Mouse (Mus musculus) limb, embryonic 15.5 days (tissue): ENCODE data around the gene Scnn1g. TPM values are rescaled to one million over a fixed set of nuclear protein-coding genes. Genes with fewer than 3 reads are reported as not detected.

ENCODE experiments used
- ATAC-seq: fragments of 200-750 bp; cut with Nextera tagmentation; 2 replicates; pipeline ENCODE4 v1.8.0; 2017; ENCODE audit warnings: low read depth, moderate TSS enrichment; ENCODE audit not compliant: insufficient number of reproducible peaks, low FRiP score, low TSS enrichment
- H3K27ac ChIP-seq: fragments of 300-500 bp; sonication (generic); 2 replicates; pipeline ENCODE4 v1.5.1; 2015; ENCODE audit warnings: moderate library complexity, mild to moderate bottlenecking, inconsistent platforms
- H3K27me3 ChIP-seq: fragments of 300-500 bp; sonication (generic); 2 replicates; pipeline ENCODE4 v1.6.1; 2015; ENCODE audit warnings: inconsistent platforms
- H3K36me3 ChIP-seq: fragments of 300-500 bp; sonication (generic); 2 replicates; pipeline ENCODE4 v1.6.1; 2015; ENCODE audit warnings: inconsistent platforms
- H3K4me1 ChIP-seq: fragments of 300-500 bp; sonication (generic); 2 replicates; pipeline ENCODE4 v1.6.1; 2015; ENCODE audit warnings: inconsistent platforms
- H3K4me2 ChIP-seq: fragments of 300-500 bp; sonication (generic); 2 replicates; pipeline ENCODE4 v1.6.1; 2015; ENCODE audit warnings: mild to moderate bottlenecking, inconsistent platforms
- H3K4me3 ChIP-seq: fragments of 300-500 bp; sonication (generic); 2 replicates; pipeline ENCODE4 v1.5.1; 2015; ENCODE audit warnings: mild to moderate bottlenecking, inconsistent platforms
- H3K9ac ChIP-seq: fragments of 300-500 bp; sonication (generic); 2 replicates; pipeline ENCODE4 v1.6.1; 2015; ENCODE audit warnings: inconsistent platforms
- H3K9me3 ChIP-seq: fragments of 300-500 bp; sonication (generic); 2 replicates; pipeline ENCODE4 v1.6.1; 2016; ENCODE audit warnings: inconsistent platforms
- WGBS: fragments of 180-500 bp; shearing (Covaris S2); methylation state at CpG from one replicate; pipeline ENCODE4 v1.1.7; 2015; 5-methylcytosine and 5-hydroxymethylcytosine counted together
- polyA plus RNA-seq: library from polyadenylated mRNA; unstranded; fragments of >200 nt; fragmentation: Nextera tagmentation; extraction: Ambion mirVana; gene quantifications from 2 replicates; pipeline ENCODE4 v1.2.1, GENCODE M21; 2015

The Scnn1g gene
- polyA plus RNA-seq, 1 experiment from 2014 or later: 0.38 TPM

GRCm38 (mm10) chr7:121779409-121779808 is 45.1 kb downstream of the Scnn1g start:
- Histone ChIP-seq H3K9me3 (no peaks in the 10 kb centered on the region), H3K9ac (no peak overlapping the region), H3K4me2 (no peak overlapping the region), H3K27ac (no peak overlapping the region), H3K27me3 (no peaks in the 10 kb centered on the region), H3K36me3 (no peaks in the 10 kb centered on the region), H3K4me1 (no peaks in the 10 kb centered on the region), H3K4me3 (no peak overlapping the region)
- ATAC-seq: no peak

GRCm38 (mm10) chr7:121782188-121782909 is 48.1 kb downstream of the Scnn1g start:
- Histone ChIP-seq H3K27me3 (no peaks in the 10 kb centered on the region), H3K9ac (no peak overlapping the region), H3K4me3 (no peak overlapping the region), H3K36me3 (no peaks in the 10 kb centered on the region), H3K9me3 (no peaks in the 10 kb centered on the region), H3K4me2 (no peak overlapping the region), H3K27ac (no peak overlapping the region), H3K4me1 (no peaks in the 10 kb centered on the region)
- ATAC-seq: no peak
- WGBS: 60% methylated on average over 3 of the region's 3 CpGs

- H3K27me3 ChIP-seq: no peaks in the 10 kb centered on the region
- WGBS: 82% methylated on average over 8 of the region's 8 CpGs
- H3K4me3 ChIP-seq: no peak overlapping the region
- no peak overlapping the region for H3K27ac ChIP-seq
- no peak overlapping the region for H3K9ac ChIP-seq
- H3K4me2 ChIP-seq: no peak overlapping the region
- no peaks in the 10 kb centered on the region for H3K9me3 ChIP-seq
- H3K36me3 ChIP-seq: no peaks in the 10 kb centered on the region
- no peaks in the 10 kb centered on the region for H3K4me1 ChIP-seq
- ATAC-seq: no peak
Observed at GRCm38 (mm10) chr7:121785651-121786228, 51.5 kb downstream of the Scnn1g start.

GRCm38 (mm10) chr7:121797781-121798180 is 63.5 kb downstream of the Scnn1g start:
- Histone ChIP-seq H3K4me2 (no peak overlapping the region), H3K36me3 (no peaks in the 10 kb centered on the region), H3K27me3 (no peaks in the 10 kb centered on the region), H3K4me3 (no peak overlapping the region), H3K27ac (no peak overlapping the region), H3K4me1 (no peaks in the 10 kb centered on the region), H3K9ac (no peak overlapping the region), H3K9me3 (no peaks in the 10 kb centered on the region)
- 77% methylated on average over 9 of the region's 9 CpGs for WGBS
- ATAC-seq: no peak

GRCm38 (mm10) chr7:121802471-121802870 is 68.2 kb downstream of the Scnn1g start:
- WGBS: 68% methylated on average over 2 of the region's 2 CpGs
- H3K4me1 ChIP-seq: no peaks in the 10 kb centered on the region

GRCm38 (mm10) chr7:121803011-121803410 is 68.7 kb downstream of the Scnn1g start:
- H3K9me3 ChIP-seq: no peaks in the 10 kb centered on the region
- H3K4me2 ChIP-seq: no peak overlapping the region
- no peak overlapping the region for H3K9ac ChIP-seq
- no peak overlapping the region for H3K27ac ChIP-seq
- no peaks in the 10 kb centered on the region for H3K27me3 ChIP-seq
- no peak for ATAC-seq
- WGBS: 89% methylated on average over 4 of the region's 4 CpGs
- H3K36me3 ChIP-seq: no peaks in the 10 kb centered on the region
- H3K4me1 ChIP-seq: no peaks in the 10 kb centered on the region
- no peak overlapping the region for H3K4me3 ChIP-seq

More at GRCm38 (mm10) chr7:121802471-121802870, 68.2 kb downstream of the Scnn1g start:
- H3K36me3 ChIP-seq: no peaks in the 10 kb centered on the region
- H3K27ac ChIP-seq: no peak overlapping the region
- no peak for ATAC-seq
- no peak overlapping the region for H3K4me2 ChIP-seq
- H3K4me3 ChIP-seq: no peak overlapping the region
- H3K27me3 ChIP-seq: no peaks in the 10 kb centered on the region
- H3K9ac ChIP-seq: no peak overlapping the region
- H3K9me3 ChIP-seq: no peaks in the 10 kb centered on the region

- Histone ChIP-seq H3K9me3 (no peaks in the 10 kb centered on the region), H3K4me3 (no peak overlapping the region), H3K27me3 (no peaks in the 10 kb centered on the region), H3K4me1 (no peaks in the 10 kb centered on the region), H3K4me2 (no peak overlapping the region), H3K9ac (no peak overlapping the region), H3K27ac (no peak overlapping the region), H3K36me3 (no peaks in the 10 kb centered on the region)
- 82% methylated on average over 3 of the region's 3 CpGs for WGBS
- no peak for ATAC-seq
Observed at GRCm38 (mm10) chr7:121805811-121806496, 71.7 kb downstream of the Scnn1g start.

GRCm38 (mm10) chr7:121807726-121808580 is 73.7 kb downstream of the Scnn1g start:
- Histone ChIP-seq H3K4me1 (no peaks in the 10 kb centered on the region), H3K9ac (no peak overlapping the region), H3K27me3 (no peaks in the 10 kb centered on the region), H3K27ac (no peak overlapping the region), H3K4me2 (no peak overlapping the region), H3K9me3 (no peaks in the 10 kb centered on the region), H3K4me3 (no peak overlapping the region), H3K36me3 (no peaks in the 10 kb centered on the region)
- 59% methylated on average over 15 of the region's 15 CpGs for WGBS
- no peak for ATAC-seq

Other genes with a start within 250 kb of the Scnn1g start
- gene Usp31, start 27.2 kb upstream of the Scnn1g start, polyA plus RNA-seq: 2.0 and 2.4 TPM in 2 replicates
- 0.26 and 0.55 TPM in 2 replicates for gene Scnn1b, start 130.6 kb downstream of the Scnn1g start, polyA plus RNA-seq
- gene Cog7, start 247.2 kb downstream of the Scnn1g start, polyA plus RNA-seq: 24.8 and 26.6 TPM in 2 replicates